Mouse (Mus musculus): Measurements from ENCODE around the gene Cwh43.

- TF ChIP-seq GATA1 (IDR thresholded peaks at IDR 0.05; ENCODE audit: borderline replicate concordance, low read length) (no peak), FLI1 (IDR thresholded peaks at IDR 0.05; ENCODE audit: low read length) (no peak)
Measured at GRCm38 (mm10) chr5:73380829-73381228, 25.0 kb upstream of the Cwh43 start.

All from megakaryocyte, embryonic 14.5 days (primary cell).